8 mouse cellular contexts compared by ENCODE assay signal in genomic region chr5:66697119-66697518, GRCm38 (mm10). TPM values are rescaled to one million over a fixed set of nuclear protein-coding genes. Genes with fewer than 3 reads are reported as not detected.
DNase-seq lines count a peak whose midpoint lies in the region; ATAC-seq and TF ChIP-seq lines count a peak whose summit lies in the region.

No protein-coding gene starts in this region.

- intact Hi-C loops in gastrocnemius, adult 2 months (cut with DNase I): loop anchor here (1.0 to 5.0 kb wide), 3 partner anchors 300 to 535 kb away; no protein-coding TSS in a partner anchor

- H3K36me3 ChIP-seq in midbrain, postnatal 0 days (ENCODE audit: insufficient read depth, low read length): no peaks in the 10 kb centered on the region

- no peak overlapping the region for H3K4me3 ChIP-seq in gastrocnemius, adult 2 months
- H3K4me3 ChIP-seq in midbrain, postnatal 0 days (ENCODE audit: low read depth, low read length): no peak overlapping the region

- ATAC-seq in common myeloid progenitor, adult 5-6 weeks (replicated peaks; ENCODE audit: low read depth, poor library complexity, severe bottlenecking): peak; percentile 74
- no peak for ATAC-seq in midbrain, postnatal 0 days (ENCODE audit: low FRiP score)

- DNase-seq in gastrocnemius, adult 2 months: no peak
- DNase-seq in gastrocnemius, postnatal 25 days: no peak
- DNase-seq in thymus, postnatal 0 days (ENCODE audit: low spot score): peak; percentile 60
- no peak for DNase-seq in thymus, adult 18-20 months
- DNase-seq in hindlimb bud, embryonic 11.5 days (ENCODE audit: extremely low spot score, low read depth, low spot score): peak; percentile 91
- DNase-seq in midbrain, postnatal 0 days (ENCODE audit: low spot score): peak; percentile 88
- DNase-seq in urinary bladder, postnatal 36 days (ENCODE audit: low spot score in 2 of 2): no peak

- no peak overlapping the region for H3K27ac ChIP-seq in gastrocnemius, adult 2 months
- no peak overlapping the region for H3K27ac ChIP-seq in midbrain, postnatal 0 days (ENCODE audit: low read depth, low read length)

- H3K9me3 ChIP-seq in midbrain, postnatal 0 days (ENCODE audit: low read length): no peaks in the 10 kb centered on the region

- no peak overlapping the region for H3K4me2 ChIP-seq in midbrain, postnatal 0 days (ENCODE audit: low read depth, low read length, poor library complexity, severe bottlenecking)

- TF ChIP-seq CTCF in gastrocnemius, adult 2 months (IDR thresholded peaks at IDR 0.05): peak; percentile 75
- TF ChIP-seq CTCF in midbrain, postnatal 0 days (IDR thresholded peaks at IDR 0.05): peak; percentile 91

- H3K4me1 ChIP-seq in midbrain, postnatal 0 days (ENCODE audit: insufficient read depth, low read length): no peaks in the 10 kb centered on the region

- H3K9ac ChIP-seq in midbrain, postnatal 0 days (replicated peaks; ENCODE audit: low read length, poor library complexity, severe bottlenecking): no peak overlapping the region

- H3K27me3 ChIP-seq in midbrain, postnatal 0 days (ENCODE audit: insufficient read depth, low read length): no peaks in the 10 kb centered on the region

RNA-seq across cellular contexts. Expression of gene Uchl1, which starts 21.2 kb away (rescaled TPM):
- total RNA-seq in gastrocnemius, adult 2 months (2021): 1 to 10 TPM; 3.4 to 5.3 TPM
- 1 to 10 TPM; 4.2 to 6.2 TPM for total RNA-seq in gastrocnemius, postnatal 25 days (2021)
- polyA plus RNA-seq in thymus, postnatal 0 days (2015; fragmentation: Nextera tagmentation; extraction: Ambion mirVana): 3.8 and 4.3 TPM in 2 replicates
- total RNA-seq in common myeloid progenitor, adult 5-6 weeks (2017): 1.2 and 1.5 TPM in 2 replicates
- 1,819 and 2,069 TPM in 2 replicates for total RNA-seq in midbrain, postnatal 0 days (2014; rRNA removed)
- 2,098 and 2,247 TPM in 2 replicates for polyA plus RNA-seq in midbrain, postnatal 0 days (2015; fragmentation: Nextera tagmentation; extraction: Ambion mirVana)

RNA-seq across cellular contexts. Expression of gene Limch1, which starts 48.5 kb away (rescaled TPM):
- 100 to 1,000 TPM; 106 to 139 TPM for total RNA-seq in gastrocnemius, adult 2 months (2021)
- 100 to 1,000 TPM in 1 of 2 experiments, 10 to 100 TPM in 1; 94.9 to 110 TPM for total RNA-seq in gastrocnemius, postnatal 25 days (2021)
- 9.4 and 12.9 TPM in 2 replicates for polyA plus RNA-seq in thymus, postnatal 0 days (2015; fragmentation: Nextera tagmentation; extraction: Ambion mirVana)
- not detected in 2 replicates for total RNA-seq in common myeloid progenitor, adult 5-6 weeks (2017)
- total RNA-seq in midbrain, postnatal 0 days (2014; rRNA removed): 97.8 and 119 TPM in 2 replicates
- polyA plus RNA-seq in midbrain, postnatal 0 days (2015; fragmentation: Nextera tagmentation; extraction: Ambion mirVana): 46.6 and 46.7 TPM in 2 replicates

Comparison
In these comparisons a context has a peak if more than half of its experiments do, and no peak if none do; other contexts are left out.
1. DNase-seq: peak in thymus, postnatal 0 days (single experiment), hindlimb bud, embryonic 11.5 days (single experiment) and midbrain, postnatal 0 days (single experiment); none in gastrocnemius, adult 2 months (single experiment), gastrocnemius, postnatal 25 days (single experiment), thymus, adult 18-20 months (0 of 2) and urinary bladder, postnatal 36 days (0 of 2).
2. RNA of gene Uchl1, which starts 21.2 kb away (total RNA-seq): 1,819 to 2,069 TPM in midbrain, postnatal 0 days; 4.2 to 6.2 TPM in gastrocnemius, postnatal 25 days, 3.4 to 5.3 TPM in gastrocnemius, adult 2 months and 1.2 to 1.5 TPM in common myeloid progenitor, adult 5-6 weeks; every median in the first group is over 100 times any median in the second.
3. RNA of gene Limch1, which starts 48.5 kb away (total RNA-seq): 106 to 139 TPM in gastrocnemius, adult 2 months, 97.8 to 119 TPM in midbrain, postnatal 0 days and 94.9 to 110 TPM in gastrocnemius, postnatal 25 days; not detected in common myeloid progenitor, adult 5-6 weeks; every median in the first group is over 10 times any median in the second.